Mouse (Mus musculus) heart, adult 11 months (tissue): Measurements from ENCODE around the gene Inpp5b.

ENCODE experiments used
- DNase-seq: peaks from one replicate; pipeline ENCODE4 v3.0.0; 2022

Gene Inpp5b

DNA sequence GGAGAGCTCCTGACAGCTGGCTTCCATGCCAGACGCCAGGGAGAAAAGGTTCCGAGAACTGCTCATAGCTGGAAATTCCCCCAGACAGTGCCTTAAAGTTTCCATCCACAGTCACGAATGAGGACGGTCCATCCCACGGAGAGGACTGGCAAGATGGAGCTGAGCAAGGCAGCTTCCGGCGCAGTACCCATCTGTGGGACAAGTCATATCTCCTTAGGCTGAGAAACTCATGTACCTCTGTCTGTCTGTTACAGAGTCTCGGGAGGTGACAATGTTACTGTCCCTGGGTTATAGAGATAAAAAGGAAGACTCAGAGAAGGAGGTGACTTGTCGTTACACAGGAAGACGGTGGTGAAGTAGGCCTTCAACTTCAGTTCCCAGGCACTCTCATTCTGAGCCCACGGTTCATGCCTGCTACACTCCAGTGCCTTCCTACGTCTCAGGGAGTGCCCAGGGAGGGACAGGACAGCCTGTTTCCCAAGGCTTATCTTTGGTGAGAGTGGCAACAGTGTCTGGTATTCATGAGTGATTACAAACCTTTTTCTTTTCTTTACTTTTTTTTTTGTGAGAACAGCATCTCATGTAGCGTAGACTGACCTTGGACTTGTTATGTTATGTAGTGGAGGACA, 27.4 kb downstream of the Inpp5b start:
- DNase-seq: peak; percentile 68

DNA sequence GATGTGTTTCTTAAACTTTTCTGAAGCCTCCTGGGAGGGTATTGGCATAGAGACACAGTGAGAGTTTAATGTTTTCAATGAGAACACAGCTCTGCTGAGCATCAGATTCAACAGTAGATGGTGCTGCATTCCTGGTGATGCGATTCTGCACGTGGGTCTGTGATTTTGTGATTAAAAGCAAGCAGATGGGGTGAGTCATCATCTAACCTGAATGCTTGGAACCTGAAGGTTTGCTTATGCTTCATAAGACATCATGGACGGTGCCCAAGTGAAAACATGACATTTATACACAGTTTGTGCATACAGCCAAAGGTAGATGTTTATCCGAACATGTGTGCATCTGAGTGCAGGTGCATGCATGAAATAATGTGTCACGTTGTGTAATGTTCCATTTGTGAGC, 29.0 kb downstream of the Inpp5b start:
- no peak for DNase-seq

DNA sequence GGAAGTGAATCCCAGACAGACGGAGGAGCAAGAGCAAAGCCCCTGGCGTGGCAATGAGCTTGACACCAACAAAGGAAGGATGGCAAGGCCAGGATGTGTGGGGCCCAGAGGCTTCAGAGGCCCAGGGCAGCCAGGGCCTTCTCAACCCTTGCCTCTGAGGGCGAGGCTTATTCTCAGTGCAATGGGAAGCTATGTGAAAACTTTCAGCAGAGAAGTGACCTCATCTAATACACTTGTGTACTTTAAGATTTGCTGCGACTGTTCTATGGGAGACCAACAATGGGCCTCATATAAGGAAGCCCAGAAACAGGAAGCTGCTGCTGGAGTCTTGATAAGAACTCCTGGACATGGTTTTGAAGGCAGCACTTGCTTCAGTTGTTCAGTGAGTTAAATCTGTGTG, 30.5 kb downstream of the Inpp5b start:
- DNase-seq: peak; percentile 91

DNA sequence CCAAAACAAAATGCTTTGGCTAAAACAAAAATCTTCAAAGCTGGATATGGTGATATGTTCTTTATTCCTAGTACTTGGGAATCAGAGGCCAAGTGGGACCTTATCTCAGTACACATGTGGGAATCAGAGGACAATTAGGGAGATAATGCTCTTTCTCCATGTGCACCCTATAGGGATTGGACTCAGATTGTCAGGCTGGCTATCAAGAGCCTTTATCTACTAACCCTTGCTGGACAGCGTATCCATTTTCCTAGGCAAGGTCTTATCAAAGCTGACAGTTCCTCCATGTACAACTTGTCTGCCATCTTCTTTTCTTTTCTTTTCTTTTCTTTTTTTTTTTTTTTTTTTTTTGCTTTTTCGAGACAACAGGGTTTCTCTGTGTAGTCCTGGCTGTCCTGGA, 31.8 kb downstream of the Inpp5b start:
- DNase-seq: no peak

DNA sequence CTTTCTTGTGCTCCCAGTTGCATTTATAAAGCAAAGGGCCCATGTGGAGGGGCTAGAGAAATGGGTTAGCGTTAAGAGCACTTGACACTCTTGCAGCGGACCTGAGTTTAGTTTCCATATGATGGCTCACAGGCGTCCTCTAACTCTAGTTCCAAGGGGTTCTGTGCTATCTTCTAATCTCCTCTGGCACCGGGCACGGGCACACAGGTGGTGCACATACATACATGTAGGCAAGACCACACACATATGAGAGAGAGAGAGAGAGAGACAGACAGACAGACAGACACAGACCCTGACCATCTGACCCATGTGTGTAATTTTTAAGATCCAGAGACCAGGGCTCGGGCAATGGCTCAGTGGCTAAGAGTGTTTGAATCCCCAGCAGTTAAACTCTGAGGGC, 32.3 kb downstream of the Inpp5b start:
- DNase-seq: no peak

GRCm38 (mm10) chr4:124774429-124774828, 32.8 kb downstream of the Inpp5b start:
- no peak for DNase-seq

DNA sequence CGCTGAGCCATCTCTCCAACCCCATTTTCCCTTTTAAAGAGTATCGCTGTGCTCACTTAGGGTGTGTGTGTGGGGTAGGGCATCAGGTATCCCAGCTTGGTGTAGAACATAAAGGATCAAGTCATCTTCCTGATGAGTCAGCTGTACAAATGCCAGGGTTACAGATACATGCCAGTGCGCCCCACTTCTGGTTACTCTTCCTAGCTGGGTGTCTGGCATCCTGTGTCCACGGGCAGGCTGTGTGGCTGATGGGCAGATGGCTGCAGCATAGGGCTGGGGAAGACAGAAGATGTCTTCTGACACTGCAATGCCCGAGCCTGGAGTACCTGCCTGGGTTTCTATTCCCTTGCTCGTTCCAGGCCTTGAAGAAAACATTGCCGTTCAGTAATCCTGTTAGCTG, 39.7 kb downstream of the Inpp5b start:
- no peak for DNase-seq

DNA sequence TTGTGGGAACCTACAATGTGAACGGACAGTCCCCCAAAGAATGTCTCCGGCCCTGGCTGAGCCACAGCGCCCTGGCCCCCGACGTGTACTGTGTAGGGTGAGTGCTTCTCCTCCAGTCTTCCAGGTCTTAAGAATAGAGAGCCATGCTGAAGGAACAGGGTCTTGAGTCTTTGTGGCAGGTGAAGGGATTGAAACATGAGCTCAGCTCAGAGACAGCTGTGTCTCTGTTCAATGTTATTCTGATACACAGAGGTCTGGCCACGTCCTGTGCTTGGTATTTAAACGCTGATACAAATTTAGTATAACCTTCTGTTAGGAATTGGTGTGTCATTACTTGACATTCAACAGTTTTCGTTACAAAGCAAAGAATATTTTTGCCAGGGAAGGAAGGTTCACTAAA, 40.7 kb downstream of the Inpp5b start:
- DNase-seq: no peak

DNA sequence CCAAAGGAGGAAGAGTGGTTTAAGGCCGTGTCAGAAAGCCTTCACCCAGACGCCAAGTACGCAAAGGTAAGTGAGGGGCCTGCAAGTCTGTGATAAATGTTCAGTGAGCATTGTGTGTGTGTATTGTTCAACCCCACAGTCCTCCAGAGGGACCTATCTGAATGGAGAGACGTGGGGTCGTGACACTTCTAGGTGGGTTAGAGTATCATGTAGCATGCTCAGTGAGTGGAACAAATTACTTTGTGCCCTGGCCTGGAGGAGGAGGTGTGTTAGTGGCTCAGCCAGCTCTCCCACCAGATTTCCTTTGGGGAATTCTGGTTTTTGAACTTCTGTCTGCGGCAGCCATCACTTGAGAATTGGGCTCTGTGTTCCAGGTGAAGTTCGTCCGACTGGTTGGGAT, 42.3 kb downstream of the Inpp5b start:
- no peak for DNase-seq

- DNase-seq: no peak
Measured at GRCm38 (mm10) chr4:124790013-124790412, 48.4 kb downstream of the Inpp5b start.

- DNase-seq: no peak
Measured at GRCm38 (mm10) chr4:124792114-124792513, 50.5 kb downstream of the Inpp5b start.

DNA sequence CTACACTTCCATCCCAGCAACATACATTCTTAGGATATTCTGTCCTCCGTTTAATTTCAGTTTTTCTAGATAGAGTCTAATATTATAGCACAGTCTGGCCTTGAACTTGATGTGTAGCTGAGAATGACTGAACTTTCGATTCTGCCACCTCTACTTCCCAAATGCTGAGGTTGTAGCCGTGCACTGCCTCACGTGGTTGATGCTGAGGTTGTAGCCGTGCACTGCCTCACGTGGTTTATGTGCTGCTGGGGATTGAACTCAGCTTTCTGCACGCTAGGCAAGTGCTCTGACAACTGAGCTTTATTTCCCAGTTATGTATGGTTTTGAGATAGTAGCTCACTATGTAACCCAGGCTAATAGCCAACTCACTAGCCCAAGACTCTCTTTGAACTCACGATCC, 54.5 kb downstream of the Inpp5b start:
- DNase-seq: no peak

GRCm38 (mm10) chr4:124796913-124797312, 55.3 kb downstream of the Inpp5b start:
- DNase-seq: no peak

GRCm38 (mm10) chr4:124801552-124802308, 60.1 kb downstream of the Inpp5b start, which contains the start of gene Mtf1:
Mtf1 (plus strand) TSS chr4:124802104.
- peak; percentile 97 for DNase-seq

GRCm38 (mm10) chr4:124802309-124803260, 60.9 kb downstream of the Inpp5b start:
- DNase-seq: peak; percentile 100

- no peak for DNase-seq
Measured at GRCm38 (mm10) chr4:124803406-124803805, 61.8 kb downstream of the Inpp5b start.

DNA sequence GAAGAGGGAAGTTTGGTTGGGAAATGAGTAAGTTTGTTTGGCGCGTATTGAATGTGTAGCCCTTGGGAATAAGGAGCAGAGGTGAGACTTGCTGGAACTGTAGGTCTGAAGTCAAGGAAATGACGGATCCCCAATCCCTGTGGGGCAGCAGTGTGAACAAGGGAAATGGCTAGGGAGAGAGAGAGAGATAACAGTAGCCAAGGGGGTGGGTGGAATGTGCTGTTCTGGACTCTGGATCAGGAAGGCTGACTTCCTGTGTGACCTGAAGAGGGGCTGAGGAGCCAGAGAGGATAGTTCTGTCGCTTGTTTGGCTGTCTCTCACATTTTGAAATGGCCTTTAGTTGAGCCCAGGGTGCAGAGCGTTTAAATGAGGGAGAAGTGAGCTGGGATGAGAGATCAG, 66.9 kb downstream of the Inpp5b start:
- peak; percentile 95 for DNase-seq

- no peak for DNase-seq
Measured at GRCm38 (mm10) chr4:124809136-124809883, 67.7 kb downstream of the Inpp5b start.

DNA sequence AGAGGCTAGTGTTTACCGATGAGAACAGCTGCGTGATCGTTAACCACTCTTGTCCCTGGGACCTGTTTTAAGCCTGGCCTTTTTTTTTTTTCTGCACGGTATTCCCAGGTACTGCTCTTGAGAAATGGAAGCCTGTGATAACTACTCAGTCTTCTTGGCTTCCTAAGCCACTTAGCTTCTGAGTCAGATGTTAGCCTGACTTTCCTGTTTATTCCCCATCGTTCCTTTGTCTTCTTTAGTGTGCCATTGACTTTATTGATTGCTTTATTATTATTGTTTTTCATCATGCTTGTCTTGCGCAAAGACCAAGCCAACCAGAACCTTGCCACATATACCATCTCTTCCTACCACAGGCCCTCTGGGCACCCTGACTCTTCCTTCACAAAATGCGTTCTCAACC, 68.4 kb downstream of the Inpp5b start:
- DNase-seq: no peak

DNA sequence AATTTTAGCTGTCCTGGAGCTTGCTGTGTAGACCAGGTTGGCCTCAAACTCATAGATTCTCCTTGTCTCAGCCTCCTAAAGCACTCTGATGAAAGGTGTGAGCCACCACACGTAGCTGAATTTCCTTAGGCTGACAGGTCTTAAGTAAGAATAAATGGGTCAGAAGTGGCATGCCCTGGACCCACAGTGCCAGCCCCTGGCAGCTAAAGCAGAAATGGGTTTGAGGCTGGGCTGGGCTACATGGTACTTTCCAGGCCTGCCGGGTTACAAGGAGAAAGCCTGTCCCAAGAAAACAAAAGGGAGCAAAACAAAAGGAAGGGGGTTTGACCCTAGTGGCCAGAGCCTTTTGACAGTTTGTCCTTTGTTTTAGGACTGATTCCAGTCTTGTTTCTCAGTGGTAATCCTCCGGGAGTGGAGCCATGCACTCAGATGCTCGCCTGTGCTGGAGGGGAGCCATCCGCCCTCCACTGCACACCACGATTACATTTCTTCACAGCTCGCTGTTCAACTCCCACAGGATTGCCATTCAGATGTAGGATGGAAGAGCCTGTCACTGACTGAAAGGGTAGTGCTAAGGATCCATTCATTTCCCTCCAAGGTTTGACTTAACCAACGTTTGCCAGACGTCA, 69.8 kb downstream of the Inpp5b start:
- DNase-seq: no peak

- peak; percentile 93 for DNase-seq
Measured at GRCm38 (mm10) chr4:124815901-124816300, 74.3 kb downstream of the Inpp5b start.

GRCm38 (mm10) chr4:124817803-124818202, 76.2 kb downstream of the Inpp5b start:
- peak; percentile 97 for DNase-seq
